Mouse (Mus musculus): Measurements from ENCODE around the gene Acp2. TPM values are rescaled to one million over a fixed set of nuclear protein-coding genes. Genes with fewer than 3 reads are reported as not detected.

Gene Acp2
- total RNA-seq, 1 experiment from 2014 or later = 16.0 TPM

DNA sequence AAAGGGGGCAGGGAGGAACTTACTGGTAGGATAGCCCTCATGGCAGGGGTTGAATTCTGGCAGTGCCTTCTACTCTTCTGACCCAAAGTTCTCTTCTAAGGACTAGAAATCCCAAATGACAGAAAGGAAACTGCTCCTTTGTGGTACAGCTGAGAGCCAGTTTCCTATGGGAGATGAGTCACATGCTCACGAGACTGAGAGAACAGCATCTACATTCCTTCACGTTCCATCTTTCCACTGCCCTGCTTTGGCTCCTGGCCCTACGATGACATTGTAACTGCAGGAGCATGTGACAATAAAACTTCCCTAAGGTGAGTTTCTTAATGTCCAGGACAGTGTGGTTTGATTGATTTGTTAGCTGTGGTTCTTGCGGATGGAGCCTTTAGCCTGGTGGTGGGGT, 45.7 kb downstream of the Acp2 start:
- no peak for ATAC-seq (replicated peaks; ENCODE audit: insufficient number of reproducible peaks, low FRiP score, low TSS enrichment, poor library complexity, severe bottlenecking)

- ATAC-seq (replicated peaks; ENCODE audit: insufficient number of reproducible peaks, low FRiP score, low TSS enrichment, poor library complexity, severe bottlenecking) = no peak
These were observed 49.3 kb downstream of the Acp2 start for GRCm38 (mm10) chr2:91252001-91252400.

- no peak for ATAC-seq (replicated peaks; ENCODE audit: insufficient number of reproducible peaks, low FRiP score, low TSS enrichment, poor library complexity, severe bottlenecking)
These were observed 49.8 kb downstream of the Acp2 start for GRCm38 (mm10) chr2:91252512-91252911.

DNA sequence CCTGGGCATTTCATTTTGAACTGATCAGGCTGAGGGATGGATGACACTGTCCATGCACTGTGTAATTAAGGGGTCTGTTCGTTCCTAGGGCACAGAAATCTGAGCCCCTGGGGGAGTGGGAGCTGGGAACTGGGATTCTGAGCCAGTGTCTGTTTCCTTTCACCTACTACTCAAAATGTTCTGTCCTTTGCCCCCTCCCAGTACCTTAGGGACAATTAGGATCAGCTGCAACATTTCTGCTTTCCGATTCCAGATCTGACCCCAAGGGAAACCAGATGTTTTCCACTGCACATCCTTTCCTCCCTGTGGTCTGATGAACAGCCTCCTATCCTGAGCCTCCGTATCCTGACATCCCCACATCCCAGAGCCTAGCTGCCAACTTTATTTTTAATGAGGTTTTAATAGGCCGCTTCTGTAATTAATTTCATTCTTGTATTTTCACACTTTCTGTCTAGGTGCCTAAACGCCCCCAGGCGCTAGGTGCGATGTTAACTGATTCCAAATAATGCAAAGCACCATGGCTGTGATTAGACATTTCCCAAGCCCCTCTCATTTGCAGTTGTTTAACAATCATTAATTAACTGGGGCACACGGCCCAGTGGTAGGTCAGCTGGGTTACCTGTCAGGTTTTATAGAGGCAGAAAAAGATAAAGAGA, 52.2 kb downstream of the Acp2 start:
- ATAC-seq (replicated peaks; ENCODE audit: insufficient number of reproducible peaks, low FRiP score, low TSS enrichment, poor library complexity, severe bottlenecking) = no peak

- no peak for ATAC-seq (replicated peaks; ENCODE audit: insufficient number of reproducible peaks, low FRiP score, low TSS enrichment, poor library complexity, severe bottlenecking)
These were observed 53.0 kb downstream of the Acp2 start, which contains the start of gene Pacsin3 for GRCm38 (mm10) chr2:91255661-91256150. Gene Pacsin3 (plus strand): TSS chr2:91255954.

GRCm38 (mm10) chr2:91256256-91257125, 53.8 kb downstream of the Acp2 start:
- no peak for ATAC-seq (replicated peaks; ENCODE audit: insufficient number of reproducible peaks, low FRiP score, low TSS enrichment, poor library complexity, severe bottlenecking)

DNA sequence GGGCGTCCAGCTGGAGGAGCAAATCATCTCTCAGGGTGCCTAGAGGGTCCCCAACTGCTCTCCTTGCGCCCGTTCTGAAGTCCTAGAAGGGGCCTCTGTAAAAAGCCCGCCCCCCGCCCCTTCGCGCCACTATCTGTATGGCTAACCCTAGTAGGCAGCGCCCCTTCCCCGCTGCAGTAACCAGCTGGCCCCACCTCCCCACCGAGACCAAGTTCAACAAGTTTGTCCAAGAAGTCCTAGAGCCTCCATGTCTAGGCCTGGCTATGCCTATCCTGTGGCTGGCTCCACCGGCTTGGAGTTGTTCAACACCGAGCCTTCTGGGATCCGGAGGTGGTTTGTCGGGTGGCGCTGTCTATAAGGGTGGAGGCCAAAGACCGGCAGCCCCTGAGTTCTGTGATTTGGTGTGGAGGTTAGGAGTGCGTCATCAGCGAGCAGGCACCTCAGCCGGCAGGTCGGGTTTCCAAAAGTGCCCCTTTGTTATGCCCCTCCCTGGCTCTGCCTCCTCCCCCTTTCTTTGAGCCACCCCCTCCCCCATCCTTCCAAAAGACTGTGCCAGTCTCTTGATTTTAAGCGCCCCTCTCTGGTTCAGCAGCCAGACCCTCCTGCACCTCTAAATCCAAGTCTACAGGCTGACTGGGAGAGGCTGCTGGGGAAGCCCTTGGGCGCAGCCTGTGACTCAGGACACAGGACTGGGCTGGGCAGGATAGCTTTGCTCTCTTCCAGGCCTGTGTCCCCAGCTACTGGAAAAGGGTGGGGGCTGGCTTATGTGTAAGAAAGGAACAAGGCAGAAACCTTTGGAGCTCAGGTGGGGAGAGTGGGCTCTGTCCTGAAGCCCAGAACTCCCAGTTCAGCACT, 54.7 kb downstream of the Acp2 start:
- ATAC-seq (replicated peaks; ENCODE audit: insufficient number of reproducible peaks, low FRiP score, low TSS enrichment, poor library complexity, severe bottlenecking) = no peak

DNA sequence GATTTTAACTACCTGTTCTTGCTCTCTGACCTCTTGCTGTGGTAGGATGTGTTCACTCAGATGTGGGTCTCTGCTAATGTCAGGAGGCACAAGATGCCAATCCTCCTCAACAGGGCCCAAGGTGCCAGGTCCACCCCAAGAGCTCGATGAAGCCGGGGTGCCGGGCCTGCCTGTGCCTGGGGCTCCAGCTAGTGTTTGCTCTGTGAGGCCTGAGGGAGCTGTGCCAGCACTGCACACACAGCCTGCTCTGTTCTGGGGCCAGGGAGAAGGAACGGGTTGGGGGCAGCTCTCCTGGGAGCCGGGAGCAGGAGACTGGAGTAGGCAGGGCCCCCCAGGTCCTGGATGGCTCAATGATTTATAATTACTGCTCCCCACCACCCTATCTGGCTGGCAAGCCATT, 55.4 kb downstream of the Acp2 start:
- no peak for ATAC-seq (replicated peaks; ENCODE audit: insufficient number of reproducible peaks, low FRiP score, low TSS enrichment, poor library complexity, severe bottlenecking)

DNA sequence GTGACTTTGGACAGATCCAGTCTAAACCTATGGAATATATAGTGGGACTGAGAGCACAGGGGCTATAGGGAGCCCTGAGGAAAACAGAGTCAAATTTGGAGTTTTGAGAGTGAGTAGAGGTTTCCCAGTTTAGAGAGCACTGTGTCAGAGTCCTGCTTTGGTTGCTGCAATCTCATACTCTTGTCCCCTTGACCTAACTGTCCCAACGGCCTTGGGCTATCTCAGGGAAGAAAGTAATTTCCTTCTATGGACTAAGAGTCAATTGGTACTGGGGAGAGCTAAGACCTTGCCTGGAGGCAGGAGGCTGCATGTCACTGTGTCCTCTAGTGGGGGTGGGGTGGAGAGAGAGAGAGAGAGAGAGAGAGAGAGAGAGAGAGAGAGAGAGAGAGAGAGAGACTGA, 56.1 kb downstream of the Acp2 start:
- no peak for ATAC-seq (replicated peaks; ENCODE audit: insufficient number of reproducible peaks, low FRiP score, low TSS enrichment, poor library complexity, severe bottlenecking)

DNA sequence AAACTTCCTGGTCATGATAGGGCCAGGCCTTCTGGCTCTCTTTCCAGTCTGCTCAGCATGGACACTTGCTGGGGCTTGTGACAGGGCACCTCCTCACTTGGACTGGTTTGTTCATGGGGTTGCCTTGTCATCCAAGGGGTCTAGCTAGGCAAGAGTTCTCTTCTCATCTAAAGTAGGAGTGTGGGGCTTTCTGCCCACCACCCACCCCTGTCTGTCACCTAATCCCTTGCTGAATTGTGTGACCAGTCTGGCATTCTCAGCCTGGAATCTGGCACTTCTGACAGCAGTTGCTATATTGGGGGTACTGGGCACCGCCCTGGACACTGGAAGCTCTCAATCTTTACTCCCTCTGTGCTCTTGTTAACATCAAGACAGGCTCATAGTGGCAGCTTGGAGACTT, 56.8 kb downstream of the Acp2 start:
- no peak for ATAC-seq (replicated peaks; ENCODE audit: insufficient number of reproducible peaks, low FRiP score, low TSS enrichment, poor library complexity, severe bottlenecking)

Other genes starting within 250 kb of the Acp2 start
- gene Rapsn, start 167.3 kb upstream of the Acp2 start, total RNA-seq (2017) = 4.3 TPM in 1 of 3 replicates, not detected in the others
- 235 to 255 TPM (median 248 TPM) in 3 replicates for gene Psmc3, start 148.9 kb upstream of the Acp2 start, total RNA-seq (2017)
- 15.6 to 33.3 TPM (median 26.7 TPM) in 3 replicates for gene Slc39a13, start 132.5 kb upstream of the Acp2 start, total RNA-seq (2017)
- gene Spi1, start 120.5 kb upstream of the Acp2 start, total RNA-seq (2017) = 306 to 616 TPM (median 505 TPM) in 3 replicates
- gene Mybpc3, start 84.7 kb upstream of the Acp2 start, total RNA-seq (2017) = 1.4 to 5.2 TPM (median 3.7 TPM) in 3 replicates
- gene Madd, start 19.0 kb upstream of the Acp2 start, total RNA-seq (2017) = 66.0 to 190 TPM (median 155 TPM) in 3 replicates
- gene Nr1h3, start 51 bp upstream of the Acp2 start, total RNA-seq (2017) = 6.7 to 13.1 TPM (median 9.3 TPM) in 3 replicates
- 8.5 to 15.4 TPM (median 8.8 TPM) in 3 replicates for gene Ddb2, start 34.1 kb downstream of the Acp2 start, total RNA-seq (2017)
- 0.53 TPM in 1 of 3 replicates, not detected in the others for gene Pacsin3, start 53.1 kb downstream of the Acp2 start, total RNA-seq (2017)
- gene Arfgap2, start 62.1 kb downstream of the Acp2 start, total RNA-seq (2017) = 34.0 to 45.8 TPM (median 35.3 TPM) in 3 replicates
- 4.0 to 12.7 TPM (median 5.5 TPM) in 3 replicates for gene 1110051M20Rik, start 241.8 kb downstream of the Acp2 start, total RNA-seq (2017)